Mouse (Mus musculus): ENCODE measurements around the gene Atp8b4. TPM values are rescaled to one million over a fixed set of nuclear protein-coding genes. Genes with fewer than 3 reads are reported as not detected.

Gene Atp8b4
- polyA plus RNA-seq (2014; fragmentation: Nextera tagmentation; extraction: Ambion mirVana): 0.09 TPM in 1 of 2 replicates, not detected in the other

GRCm38 (mm10) chr2:126500521-126500920, at the start of gene Atp8b4:
Gene Atp8b4, minus strand, starts transcription at chr2:126500674.
- DNase-seq (ENCODE audit: low spot score): no peak
- Histone ChIP-seq H3K4me2 (ENCODE audit: low read depth) (no peak within 1 kb of the TSS), H3K4me3 (ENCODE audit: low read depth, low read length) (no peak within 1 kb of the TSS), H3K9me3 (ENCODE audit: control insufficient read depth, low read length) (no peaks in the 10 kb centered on the region), H3K27ac (ENCODE audit: low read depth, low read length) (no peak within 1 kb of the TSS), H3K36me3 (ENCODE audit: control insufficient read depth, insufficient read depth, low read length) (no peaks in the 10 kb centered on the region), H3K27me3 (ENCODE audit: control insufficient read depth, insufficient read depth, low read length) (no peaks in the 10 kb centered on the region), H3K4me1 (ENCODE audit: control insufficient read depth, insufficient read depth, low read length) (no peaks in the 10 kb centered on the region), H3K9ac (ENCODE audit: low read length) (no peak within 1 kb of the TSS)
- no peak for ATAC-seq (ENCODE audit: insufficient read depth, low FRiP score, low TSS enrichment)
- WGBS: 90% methylated on average over 6 of the region's 6 CpGs

GRCm38 (mm10) chr2:126549681-126550080, 49.2 kb upstream of the Atp8b4 start:
- H3K9me3 ChIP-seq (ENCODE audit: control insufficient read depth, low read length): no peaks in the 10 kb centered on the region
- ATAC-seq (ENCODE audit: insufficient read depth, low FRiP score, low TSS enrichment) (no peak), DNase-seq (ENCODE audit: low spot score) (no peak)
- H3K9ac ChIP-seq (ENCODE audit: low read length): no peak overlapping the region
- H3K4me3 ChIP-seq (ENCODE audit: low read depth, low read length): no peak overlapping the region
- H3K27ac ChIP-seq (ENCODE audit: low read depth, low read length): no peak overlapping the region
- no peak overlapping the region for H3K4me2 ChIP-seq (ENCODE audit: low read depth)
- 89% methylated on average over 7 of the region's 7 CpGs for WGBS
- peaks cover 4% of the 10 kb centered on the region; the same call in 1 of the 2 replicates for H3K4me1 ChIP-seq (ENCODE audit: control insufficient read depth, insufficient read depth, low read length)
- no peaks in the 10 kb centered on the region for H3K36me3 ChIP-seq (ENCODE audit: control insufficient read depth, insufficient read depth, low read length)
- peaks cover 28% of the 10 kb centered on the region for H3K27me3 ChIP-seq (ENCODE audit: control insufficient read depth, insufficient read depth, low read length)

GRCm38 (mm10) chr2:126546392-126546791, 45.9 kb upstream of the Atp8b4 start:
- Histone ChIP-seq H3K4me1 (ENCODE audit: control insufficient read depth, insufficient read depth, low read length) (no peaks in the 10 kb centered on the region), H3K9ac (ENCODE audit: low read length) (no peak overlapping the region), H3K9me3 (ENCODE audit: control insufficient read depth, low read length) (no peaks in the 10 kb centered on the region), H3K36me3 (ENCODE audit: control insufficient read depth, insufficient read depth, low read length) (no peaks in the 10 kb centered on the region), H3K27ac (ENCODE audit: low read depth, low read length) (no peak overlapping the region), H3K27me3 (ENCODE audit: control insufficient read depth, insufficient read depth, low read length) (peaks cover 3% of the 10 kb centered on the region), H3K4me2 (ENCODE audit: low read depth) (no peak overlapping the region), H3K4me3 (ENCODE audit: low read depth, low read length) (no peak overlapping the region)
- WGBS: 91% methylated on average over 3 of the region's 3 CpGs
- ATAC-seq (ENCODE audit: insufficient read depth, low FRiP score, low TSS enrichment) (no peak), DNase-seq (ENCODE audit: low spot score) (no peak)

GRCm38 (mm10) chr2:126545297-126545696, 44.8 kb upstream of the Atp8b4 start:
- no peaks in the 10 kb centered on the region for H3K9me3 ChIP-seq (ENCODE audit: control insufficient read depth, low read length)
- no peak overlapping the region for H3K9ac ChIP-seq (ENCODE audit: low read length)
- ATAC-seq (ENCODE audit: insufficient read depth, low FRiP score, low TSS enrichment): no peak
- H3K27ac ChIP-seq (ENCODE audit: low read depth, low read length): no peak overlapping the region
- H3K4me3 ChIP-seq (ENCODE audit: low read depth, low read length): no peak overlapping the region
- DNase-seq (ENCODE audit: low spot score): no peak
- no peaks in the 10 kb centered on the region for H3K27me3 ChIP-seq (ENCODE audit: control insufficient read depth, insufficient read depth, low read length)
- WGBS: 77% methylated on average over 5 of the region's 5 CpGs
- no peak overlapping the region for H3K4me2 ChIP-seq (ENCODE audit: low read depth)
- no peaks in the 10 kb centered on the region for H3K4me1 ChIP-seq (ENCODE audit: control insufficient read depth, insufficient read depth, low read length)
- no peaks in the 10 kb centered on the region for H3K36me3 ChIP-seq (ENCODE audit: control insufficient read depth, insufficient read depth, low read length)

- ATAC-seq (ENCODE audit: insufficient read depth, low FRiP score, low TSS enrichment) (no peak), DNase-seq (ENCODE audit: low spot score) (no peak)
- no peak overlapping the region for H3K9ac ChIP-seq (ENCODE audit: low read length)
- no peaks in the 10 kb centered on the region for H3K9me3 ChIP-seq (ENCODE audit: control insufficient read depth, low read length)
- no peaks in the 10 kb centered on the region for H3K4me1 ChIP-seq (ENCODE audit: control insufficient read depth, insufficient read depth, low read length)
- no peak overlapping the region for H3K4me3 ChIP-seq (ENCODE audit: low read depth, low read length)
- 87% methylated on average over 5 of the region's 5 CpGs for WGBS
- H3K4me2 ChIP-seq (ENCODE audit: low read depth): no peak overlapping the region
- no peaks in the 10 kb centered on the region for H3K36me3 ChIP-seq (ENCODE audit: control insufficient read depth, insufficient read depth, low read length)
- H3K27ac ChIP-seq (ENCODE audit: low read depth, low read length): no peak overlapping the region
- H3K27me3 ChIP-seq (ENCODE audit: control insufficient read depth, insufficient read depth, low read length): no peaks in the 10 kb centered on the region
Observed at GRCm38 (mm10) chr2:126542211-126542610, 41.7 kb upstream of the Atp8b4 start.

GRCm38 (mm10) chr2:126540390-126540925, 40.0 kb upstream of the Atp8b4 start:
- no peak overlapping the region for H3K9ac ChIP-seq (ENCODE audit: low read length)
- no peaks in the 10 kb centered on the region for H3K9me3 ChIP-seq (ENCODE audit: control insufficient read depth, low read length)
- no peak overlapping the region for H3K27ac ChIP-seq (ENCODE audit: low read depth, low read length)
- H3K4me3 ChIP-seq (ENCODE audit: low read depth, low read length): no peak overlapping the region
- no peaks in the 10 kb centered on the region for H3K4me1 ChIP-seq (ENCODE audit: control insufficient read depth, insufficient read depth, low read length)
- no peaks in the 10 kb centered on the region for H3K27me3 ChIP-seq (ENCODE audit: control insufficient read depth, insufficient read depth, low read length)
- H3K4me2 ChIP-seq (ENCODE audit: low read depth): no peak overlapping the region
- no peaks in the 10 kb centered on the region for H3K36me3 ChIP-seq (ENCODE audit: control insufficient read depth, insufficient read depth, low read length)
- WGBS: 84% methylated on average over 6 of the region's 6 CpGs
- no peak for DNase-seq (ENCODE audit: low spot score)
- no peak for ATAC-seq (ENCODE audit: insufficient read depth, low FRiP score, low TSS enrichment)

- Histone ChIP-seq H3K4me2 (ENCODE audit: low read depth) (no peak overlapping the region), H3K36me3 (ENCODE audit: control insufficient read depth, insufficient read depth, low read length) (no peaks in the 10 kb centered on the region), H3K9ac (ENCODE audit: low read length) (no peak overlapping the region), H3K27ac (ENCODE audit: low read depth, low read length) (no peak overlapping the region), H3K27me3 (ENCODE audit: control insufficient read depth, insufficient read depth, low read length) (no peaks in the 10 kb centered on the region), H3K4me1 (ENCODE audit: control insufficient read depth, insufficient read depth, low read length) (no peaks in the 10 kb centered on the region), H3K4me3 (ENCODE audit: low read depth, low read length) (no peak overlapping the region), H3K9me3 (ENCODE audit: control insufficient read depth, low read length) (no peaks in the 10 kb centered on the region)
- ATAC-seq (ENCODE audit: insufficient read depth, low FRiP score, low TSS enrichment) (no peak), DNase-seq (ENCODE audit: low spot score) (no peak)
Observed at GRCm38 (mm10) chr2:126537654-126538053, 37.2 kb upstream of the Atp8b4 start.

- Histone ChIP-seq H3K9me3 (ENCODE audit: control insufficient read depth, low read length) (no peaks in the 10 kb centered on the region), H3K27me3 (ENCODE audit: control insufficient read depth, insufficient read depth, low read length) (no peaks in the 10 kb centered on the region), H3K9ac (ENCODE audit: low read length) (no peak overlapping the region), H3K27ac (ENCODE audit: low read depth, low read length) (no peak overlapping the region), H3K4me2 (ENCODE audit: low read depth) (no peak overlapping the region), H3K4me1 (ENCODE audit: control insufficient read depth, insufficient read depth, low read length) (no peaks in the 10 kb centered on the region), H3K4me3 (ENCODE audit: low read depth, low read length) (no peak overlapping the region), H3K36me3 (ENCODE audit: control insufficient read depth, insufficient read depth, low read length) (no peaks in the 10 kb centered on the region)
- ATAC-seq (ENCODE audit: insufficient read depth, low FRiP score, low TSS enrichment) (no peak), DNase-seq (ENCODE audit: low spot score) (no peak)
- WGBS: 82% methylated on average over 3 of the region's 3 CpGs
Observed at GRCm38 (mm10) chr2:126530581-126530980, 30.1 kb upstream of the Atp8b4 start.

GRCm38 (mm10) chr2:126527461-126527860, 27.0 kb upstream of the Atp8b4 start:
- 92% methylated on average over 8 of the region's 8 CpGs for WGBS
- H3K27me3 ChIP-seq (ENCODE audit: control insufficient read depth, insufficient read depth, low read length): no peaks in the 10 kb centered on the region

More at GRCm38 (mm10) chr2:126527461-126527860, 27.0 kb upstream of the Atp8b4 start:
- Histone ChIP-seq H3K4me2 (ENCODE audit: low read depth) (no peak overlapping the region), H3K36me3 (ENCODE audit: control insufficient read depth, insufficient read depth, low read length) (no peaks in the 10 kb centered on the region), H3K27ac (ENCODE audit: low read depth, low read length) (no peak overlapping the region), H3K9me3 (ENCODE audit: control insufficient read depth, low read length) (no peaks in the 10 kb centered on the region), H3K4me1 (ENCODE audit: control insufficient read depth, insufficient read depth, low read length) (no peaks in the 10 kb centered on the region), H3K4me3 (ENCODE audit: low read depth, low read length) (no peak overlapping the region), H3K9ac (ENCODE audit: low read length) (no peak overlapping the region)
- no peak for ATAC-seq (ENCODE audit: insufficient read depth, low FRiP score, low TSS enrichment)
- DNase-seq (ENCODE audit: low spot score): no peak
